Mouse (Mus musculus) heart, adult 18-20 months (tissue): ENCODE measurements around the gene Skp2. TPM values are rescaled to one million over a fixed set of nuclear protein-coding genes. Genes with fewer than 3 reads are reported as not detected.

Experiments used
- DNase-seq, 2 experiments: peaks; one replicate each; pipeline ENCODE4 v3.0.0; 2021 to 2022; ENCODE audit warnings: mixed read lengths in 1 of 2
- total RNA-seq, 2 experiments: library from RNA; stranded (reverse); gene quantifications; 2 replicates each; pipeline ENCODE4 v1.2.3; 2021

Skp2 gene
- total RNA-seq, 2 experiments from 2014 or later = 0.59 to 0.69 TPM

- DNase-seq = no peak
These were observed 41.7 kb downstream of the Skp2 start for GRCm38 (mm10) chr15:9113556-9113955.

GRCm38 (mm10) chr15:9111648-9112047 lies 43.6 kb downstream of the Skp2 start:
- DNase-seq = no peak

DNA sequence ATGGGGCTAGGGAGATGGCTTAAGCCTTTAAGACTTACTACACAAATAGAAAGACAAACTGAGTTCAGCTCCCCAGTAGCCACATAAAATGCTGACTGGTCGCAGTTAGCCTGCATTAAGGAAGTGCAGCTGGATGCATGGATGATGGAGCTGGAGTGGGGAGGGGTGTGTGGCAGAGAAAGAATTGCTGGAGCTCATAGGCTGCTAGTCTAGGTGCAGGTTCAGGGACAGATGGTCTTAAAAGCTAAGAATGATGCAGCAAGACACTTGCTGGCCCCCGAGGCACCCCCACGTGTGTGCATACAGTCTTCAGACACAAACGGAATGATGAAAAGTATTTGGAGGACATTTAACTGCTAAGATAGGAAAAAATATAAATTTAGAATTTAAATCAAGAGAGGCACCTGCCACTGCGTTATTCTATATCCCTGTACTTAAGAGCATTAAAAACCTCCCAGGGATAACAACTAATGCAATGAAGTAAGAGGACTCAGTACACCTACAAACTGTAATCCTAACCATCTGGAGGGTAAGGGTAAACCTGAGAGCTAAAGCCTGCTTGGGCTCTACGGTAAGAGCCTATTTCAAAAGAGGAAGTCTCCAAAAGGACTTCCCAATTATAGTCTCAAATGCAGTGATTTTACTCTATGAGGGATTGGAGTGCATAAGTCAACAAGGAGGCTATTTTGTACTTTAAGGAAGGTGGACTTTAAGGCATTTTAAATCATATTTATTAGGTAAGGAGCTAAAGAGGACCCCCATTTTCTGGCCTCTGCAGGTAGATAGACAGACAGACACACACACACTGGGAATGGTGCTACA lies 44.5 kb downstream of the Skp2 start:
- no peak for DNase-seq

DNA sequence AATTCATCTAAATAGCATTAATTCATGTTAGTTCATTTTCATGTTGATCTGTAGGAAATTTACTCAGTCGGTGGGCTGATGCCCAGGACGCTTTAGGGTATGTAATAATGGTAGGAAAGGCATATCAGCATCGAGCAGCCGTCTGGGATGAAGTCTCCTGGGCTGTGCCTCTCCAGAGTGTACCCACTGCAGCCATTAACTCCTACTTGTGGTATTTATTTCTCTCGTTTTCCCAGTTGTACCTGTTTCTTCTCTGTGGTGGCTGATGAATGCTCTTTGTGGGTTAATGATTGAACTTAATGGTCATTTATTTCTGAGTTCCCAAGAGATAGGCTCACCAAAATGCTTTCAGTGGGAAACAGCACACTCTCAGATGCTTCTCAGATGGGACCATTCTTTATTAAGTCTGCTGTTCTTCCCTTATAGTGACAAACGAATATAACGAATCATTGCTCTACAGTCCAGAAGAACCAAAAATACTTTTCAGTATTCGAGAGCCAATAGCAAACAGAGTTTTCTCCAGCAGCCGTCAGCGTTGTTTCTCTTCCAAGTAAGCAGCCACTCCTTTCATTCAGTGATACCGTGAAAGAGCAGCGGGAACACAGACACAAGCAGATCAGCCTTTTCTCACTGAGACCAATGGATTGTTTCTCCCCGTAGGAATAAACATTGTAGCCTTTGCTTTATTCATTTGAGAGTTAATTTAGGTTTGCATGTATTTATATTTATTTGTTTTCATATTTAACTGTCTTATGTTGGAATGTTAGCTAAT lies 48.7 kb downstream of the Skp2 start:
- DNase-seq = no peak

GRCm38 (mm10) chr15:9100446-9101077 lies 54.7 kb downstream of the Skp2 start:
- DNase-seq = no peak

- no peak for DNase-seq
These were observed 58.4 kb downstream of the Skp2 start for GRCm38 (mm10) chr15:9096865-9097264.

DNA sequence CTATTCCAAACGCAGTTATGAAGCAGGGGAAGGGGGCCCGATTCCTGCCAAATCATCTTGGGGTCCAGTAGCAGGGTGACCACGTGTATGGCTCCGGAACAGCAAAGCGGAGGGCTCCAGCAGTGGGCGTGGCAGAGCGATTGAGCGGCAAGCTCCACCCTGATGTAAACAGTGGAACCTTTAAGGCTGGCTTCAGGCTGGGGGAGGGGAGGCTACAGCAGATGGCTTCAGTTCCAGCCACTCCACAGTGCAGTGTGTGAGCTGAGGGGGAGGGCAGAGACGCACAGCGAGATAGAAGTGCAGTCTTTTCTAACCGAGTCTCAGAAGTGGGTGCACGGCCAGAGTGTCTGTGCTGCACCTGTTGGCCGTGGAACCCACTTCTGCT lies 60.9 kb downstream of the Skp2 start:
- peak in 1 of 2 experiments; percentile 18 for DNase-seq

DNA sequence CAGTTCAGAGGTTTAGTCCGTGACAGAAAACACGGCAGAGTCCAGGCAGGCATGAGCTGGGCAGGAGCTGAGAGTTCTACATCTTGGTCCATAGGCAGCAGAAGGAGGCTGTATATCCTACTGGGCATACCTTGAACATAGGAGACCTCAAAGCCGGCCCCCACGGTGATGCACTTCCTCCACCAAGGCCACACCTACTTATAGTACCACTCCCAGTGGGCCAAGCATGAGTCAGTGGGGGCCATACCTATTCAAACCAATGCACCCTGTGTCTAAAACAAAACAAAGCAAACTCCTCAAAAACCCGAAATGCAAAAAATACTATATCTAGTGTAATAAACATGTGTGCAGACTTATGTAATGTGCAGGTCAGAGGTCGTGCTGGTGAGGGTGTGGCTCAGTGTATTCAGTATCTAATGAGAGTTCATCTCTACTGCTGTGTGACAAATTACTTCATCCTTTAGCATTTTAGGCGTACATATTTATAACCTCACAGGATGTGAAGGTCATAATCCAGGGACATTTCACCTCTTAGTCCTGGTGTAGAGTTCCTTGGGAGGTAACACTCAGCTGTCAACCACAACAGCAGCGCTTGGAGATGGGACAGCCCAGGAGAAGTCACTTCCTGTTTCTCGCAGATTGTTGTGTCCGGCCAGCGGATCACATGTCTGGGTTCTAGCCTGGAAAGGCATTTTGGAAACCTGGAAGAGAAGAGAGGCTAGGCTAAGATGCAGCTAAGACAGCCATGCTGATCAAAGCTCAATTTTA lies 61.4 kb downstream of the Skp2 start:
- no peak for DNase-seq

GRCm38 (mm10) chr15:9090662-9091061 lies 64.6 kb downstream of the Skp2 start:
- no peak for DNase-seq

DNA sequence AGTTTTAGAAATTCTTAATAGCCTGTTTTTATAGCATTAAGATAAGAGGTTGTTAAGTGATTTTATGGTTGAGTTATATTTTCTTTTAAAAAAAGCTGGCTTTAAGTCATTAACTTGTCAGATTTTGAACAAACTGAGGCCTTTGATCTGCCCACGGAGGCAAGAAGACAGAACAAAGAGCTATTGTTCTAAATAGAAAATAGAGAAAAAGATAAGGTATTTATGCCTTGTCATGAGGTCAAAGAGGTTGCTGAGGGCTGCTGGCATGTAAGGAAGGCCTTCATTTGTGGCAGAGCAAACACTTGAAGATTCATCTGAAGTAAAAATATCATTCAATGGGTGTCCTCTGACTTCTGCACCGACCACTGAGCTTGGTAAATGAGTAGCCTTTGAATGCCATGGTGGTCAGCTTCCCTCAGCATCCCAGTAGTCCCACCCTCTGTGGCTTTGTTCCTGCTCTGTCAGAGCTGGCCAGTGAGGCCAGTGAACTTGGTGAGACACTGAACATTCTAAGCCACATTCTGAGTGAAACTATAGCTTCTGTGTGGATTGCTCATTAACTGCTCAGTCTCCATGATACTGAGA lies 66.0 kb downstream of the Skp2 start:
- no peak for DNase-seq

- no peak for DNase-seq
These were observed 66.5 kb downstream of the Skp2 start for GRCm38 (mm10) chr15:9088683-9089072.

- DNase-seq = no peak
These were observed 67.1 kb downstream of the Skp2 start for GRCm38 (mm10) chr15:9087895-9088682.

DNA sequence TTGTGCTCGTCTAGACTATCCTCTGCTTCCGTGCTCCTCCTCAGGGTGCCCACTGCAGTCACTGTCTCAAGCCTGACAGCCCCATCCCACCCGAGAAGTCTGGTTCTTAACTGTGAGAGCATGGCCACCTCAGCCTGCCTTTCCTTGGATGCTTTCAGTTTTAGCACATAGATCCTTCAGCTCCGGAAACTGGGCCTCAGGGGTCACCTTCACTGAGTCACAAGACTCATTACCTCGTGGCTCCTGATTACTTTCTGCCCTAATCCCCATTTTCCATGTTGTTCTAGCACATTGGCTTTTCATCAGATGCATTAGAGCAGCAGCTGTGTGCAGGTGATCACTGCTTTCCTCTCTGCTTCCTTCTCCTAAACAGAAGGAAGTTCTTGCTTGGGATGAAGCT lies 67.8 kb downstream of the Skp2 start:
- no peak for DNase-seq

DNA sequence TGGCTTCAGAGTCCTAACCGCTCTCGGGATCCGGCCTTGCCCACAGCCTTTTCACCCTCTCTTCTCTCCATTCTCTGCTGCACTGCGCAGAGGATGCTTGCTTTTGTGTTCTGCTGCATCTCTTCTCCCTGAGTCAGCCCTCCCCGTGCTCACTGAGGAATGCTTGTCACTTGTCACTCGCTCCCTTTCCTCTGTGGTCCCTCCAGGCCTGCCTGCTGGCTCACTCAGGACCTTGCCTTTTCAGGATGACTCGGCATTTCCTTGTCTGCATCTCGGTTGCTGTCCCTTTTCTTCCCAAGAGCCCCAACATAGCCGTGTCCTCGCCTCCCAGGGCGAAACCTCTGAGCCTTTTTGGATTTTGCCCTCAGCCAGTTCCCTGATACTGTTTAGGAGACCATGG lies 68.4 kb downstream of the Skp2 start:
- no peak for DNase-seq

- peak; percentile 37 to 44 for DNase-seq
These were observed 72.5 kb downstream of the Skp2 start for GRCm38 (mm10) chr15:9082753-9083152.

- no peak for DNase-seq
These were observed 73.9 kb downstream of the Skp2 start for GRCm38 (mm10) chr15:9081294-9081693.

DNA sequence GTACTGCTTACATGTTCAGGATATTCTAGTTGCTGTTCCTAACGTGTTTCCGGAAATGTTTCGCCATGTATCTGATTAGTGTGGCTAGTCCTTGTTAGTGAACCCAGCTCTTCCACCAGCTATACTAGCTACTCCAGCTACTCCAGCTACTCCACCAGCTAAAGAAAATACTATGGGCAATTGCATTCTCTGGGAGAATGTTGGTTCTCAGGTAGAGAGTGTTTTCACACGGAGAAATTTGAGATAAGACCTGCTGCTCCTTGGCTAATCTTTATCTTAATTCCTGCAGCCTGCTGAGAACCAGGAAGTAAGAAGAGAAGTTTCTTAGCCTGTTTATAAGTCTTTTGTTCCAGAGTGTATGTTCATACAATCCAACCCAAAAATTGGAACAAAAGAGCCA lies 75.0 kb downstream of the Skp2 start:
- DNase-seq = no peak

- DNase-seq = no peak
These were observed 75.6 kb downstream of the Skp2 start for GRCm38 (mm10) chr15:9079626-9080025.

- DNase-seq = peak; percentile 40 to 42
These were observed 76.5 kb downstream of the Skp2 start for GRCm38 (mm10) chr15:9078481-9079300.

DNA sequence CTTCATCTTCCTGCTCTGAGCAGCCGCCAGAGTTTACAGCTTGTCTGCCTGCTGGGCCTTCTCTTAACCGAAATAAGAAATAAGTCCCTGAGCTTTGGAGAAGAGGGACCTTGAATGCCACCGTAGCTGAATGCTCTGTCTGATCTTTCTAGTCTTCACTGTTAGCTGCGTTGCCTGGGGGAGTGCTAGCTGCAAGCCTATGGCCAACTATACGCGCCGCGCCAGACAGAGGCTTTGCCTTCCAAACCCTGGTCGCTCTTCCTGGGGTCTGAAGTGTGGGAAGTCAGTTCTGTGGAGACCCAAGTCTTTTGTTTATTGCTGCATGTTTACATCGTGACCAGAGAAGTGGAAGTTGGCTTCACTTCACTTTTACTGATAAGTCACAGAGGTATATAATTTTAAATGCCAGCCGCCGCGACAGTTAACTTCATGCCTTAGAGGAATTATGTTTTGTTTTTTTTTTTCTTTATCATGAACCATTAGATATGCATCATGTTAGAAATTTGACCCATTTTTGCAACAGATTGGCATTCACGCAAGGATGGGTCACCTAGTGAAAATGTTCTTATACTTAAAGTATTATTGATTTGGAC lies 79.5 kb downstream of the Skp2 start:
- no peak for DNase-seq
